Comparison of ENCODE assay signal across 8 mouse cellular contexts in the genomic region with DNA sequence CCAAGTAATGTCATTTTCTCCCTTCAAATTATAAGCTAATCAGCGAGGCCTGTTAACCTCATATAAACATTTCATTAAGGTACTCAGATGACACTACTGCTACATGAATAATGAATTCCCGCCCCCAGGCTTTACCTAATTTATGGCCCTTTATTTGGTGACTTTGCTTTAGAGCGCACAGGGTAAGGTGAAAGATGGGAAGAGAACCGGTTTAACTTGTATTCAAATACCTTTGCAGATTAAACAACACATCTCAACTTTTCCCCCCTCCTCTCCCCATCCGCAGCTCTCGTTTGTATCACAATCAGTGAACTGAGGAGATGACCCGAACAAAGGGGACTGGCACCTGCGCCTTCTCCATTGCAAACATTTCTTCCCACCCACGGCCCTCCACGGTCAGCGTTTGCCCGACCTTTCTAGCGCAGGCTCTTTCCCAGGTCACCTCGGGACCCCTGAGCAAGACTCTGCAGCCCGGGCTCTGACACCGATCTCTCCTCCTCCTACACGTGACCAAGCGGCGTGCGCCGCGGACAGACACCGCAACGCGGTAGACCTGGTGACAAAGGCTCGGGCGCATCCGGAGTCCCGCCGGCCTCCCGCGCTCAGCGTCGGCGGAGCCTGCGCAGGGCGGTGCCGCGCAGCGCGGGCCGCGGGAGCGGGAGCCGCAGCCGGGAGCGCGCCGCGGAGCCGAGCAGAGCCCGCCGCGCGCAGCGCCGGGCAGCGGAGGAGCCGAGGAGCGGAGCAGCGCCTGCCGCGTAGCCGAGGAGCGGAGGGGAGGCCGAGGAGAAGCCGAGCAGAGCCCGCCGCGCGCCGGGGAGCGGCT. TPM values are rescaled to one million over a fixed set of nuclear protein-coding genes. Genes with fewer than 3 reads are reported as not detected.
DNase-seq lines count a peak whose midpoint lies in the region; ATAC-seq and TF ChIP-seq lines count a peak whose summit lies in the region.

Gene Jmjd1c, plus strand, starts transcription at position 328 of the 823 bp plus-strand sequence.

- TF ChIP-seq EP300 in lung, postnatal 0 days (IDR thresholded peaks at IDR 0.05): no peak

- no peak for TF ChIP-seq CTCF in lung, postnatal 0 days (IDR thresholded peaks at IDR 0.05)

- H3K4me1 ChIP-seq in hindbrain, embryonic 10.5 days (replicated peaks): peaks cover 51% of the 10 kb centered on the region
- peaks cover 30% of the 10 kb centered on the region; the same call in 1 of the 2 replicates for H3K4me1 ChIP-seq in lung, postnatal 0 days (ENCODE audit: insufficient read depth, low read depth, low read length)

- no peaks in the 10 kb centered on the region for H3K9me3 ChIP-seq in hindbrain, embryonic 10.5 days
- H3K9me3 ChIP-seq in lung, postnatal 0 days (ENCODE audit: low read length): no peaks in the 10 kb centered on the region; the same call in 1 of the 2 replicates

- H3K4me3 ChIP-seq in hindbrain, embryonic 10.5 days: peak within 1 kb of the TSS; percentile 87
- peak within 1 kb of the TSS; percentile 98 for H3K4me3 ChIP-seq in lung, postnatal 0 days (ENCODE audit: low read depth, low read length)

- peak within 1 kb of the TSS; percentile 99 for H3K9ac ChIP-seq in lung, postnatal 0 days (replicated peaks; ENCODE audit: low read depth)

- 1% methylated on average over 72 of the region's 73 CpGs for WGBS in hindbrain, embryonic 10.5 days
- 2% methylated on average over 44 of the region's 73 CpGs for WGBS in lung, postnatal 0 days

- H3K27ac ChIP-seq in hindbrain, embryonic 10.5 days: peak within 1 kb of the TSS; percentile 100
- H3K27ac ChIP-seq in lung, postnatal 0 days (ENCODE audit: low read length): peak within 1 kb of the TSS; percentile 98

- H3K27me3 ChIP-seq in hindbrain, embryonic 10.5 days (ENCODE audit: insufficient read depth, poor library complexity, severe bottlenecking): no peaks in the 10 kb centered on the region
- H3K27me3 ChIP-seq in lung, postnatal 0 days (replicated peaks; ENCODE audit: insufficient read depth, low read length): no peaks in the 10 kb centered on the region

- peak within 1 kb of the TSS; percentile 81 for H3K4me2 ChIP-seq in lung, postnatal 0 days (replicated peaks; ENCODE audit: low read depth, low read length)

- peak; percentile 87 to 92 for DNase-seq in cerebellum, postnatal 14 days
- DNase-seq in frontal cortex, postnatal 10 days (ENCODE audit: low spot score in 2 of 2): peak; percentile 78 to 83
- DNase-seq in hindbrain, embryonic 10.5 days (ENCODE audit: low spot score): peak; percentile 90
- peak; percentile 81 to 83 for DNase-seq in layer of hippocampus, postnatal 14 days (ENCODE audit: low spot score in 2 of 2)
- peak; percentile 82 for DNase-seq in lung, postnatal 0 days (ENCODE audit: low spot score)
- DNase-seq in retina, postnatal 1 day: peak; percentile 90
- peak; percentile 75 for DNase-seq in urinary bladder, postnatal 14 days (ENCODE audit: low spot score)

- ATAC-seq in activated CD4-positive, CD25-positive, alpha-beta regulatory T cell, adult 4 months: peak; percentile 39
- ATAC-seq in lung, postnatal 0 days: peak; percentile 90

- H3K36me3 ChIP-seq in hindbrain, embryonic 10.5 days: peaks cover 12% of the 10 kb centered on the region; the same call in 1 of the 2 replicates
- no peaks in the 10 kb centered on the region for H3K36me3 ChIP-seq in lung, postnatal 0 days (ENCODE audit: insufficient read depth, low read length)

RNA-seq across cellular contexts. Expression of gene Jmjd1c, which starts in this region (rescaled TPM):
- polyA plus RNA-seq in activated CD4-positive, CD25-positive, alpha-beta regulatory T cell, adult 4 months (2017; shearing (Covaris generic)): 10 to 100 TPM; 35.2 to 44.7 TPM
- polyA plus RNA-seq in hindbrain, embryonic 10.5 days (2016; fragmentation: Nextera tagmentation; extraction: Ambion mirVana): 32.7 and 36.7 TPM in 2 replicates
- total RNA-seq in layer of hippocampus, postnatal 14 days (2021): 100 to 1,000 TPM in 1 of 2 experiments, 10 to 100 TPM in 1; 96.9 to 104 TPM
- 43.8 and 44.6 TPM in 2 replicates for polyA plus RNA-seq in lung, postnatal 0 days (2015; fragmentation: Nextera tagmentation; extraction: Ambion mirVana)

Comparison
In these comparisons a context has a peak if more than half of its experiments do, and no peak if none do; other contexts are left out.
1. Peak in every context shown above with its lines: DNase-seq, ATAC-seq, H3K4me3 ChIP-seq and H3K27ac ChIP-seq.